Mouse (Mus musculus) myocyte (in vitro differentiated cells): ENCODE measurements around the gene Casp7.

Experiments
- CEBPB ChIP-seq: IDR thresholded peaks from 2 replicates; pipeline ENCODE4 v1.6.1; 2011; ENCODE audit warnings: mild to moderate bottlenecking, moderate library complexity; ENCODE audit not compliant: poor library complexity, insufficient read depth, severe bottlenecking
- E2F4 ChIP-seq: IDR thresholded peaks from one replicate; pipeline ENCODE4 v1.6.1; 2011; ENCODE audit warnings: mild to moderate bottlenecking, control low read depth, moderate library complexity; ENCODE audit not compliant: insufficient read depth
- MAX ChIP-seq: IDR thresholded peaks from one replicate; pipeline ENCODE4 v1.6.1; 2011; ENCODE audit warnings: low read depth, mild to moderate bottlenecking, control low read depth
- MYOD1 ChIP-seq, 3 experiments: IDR thresholded peaks; one replicate each; pipeline ENCODE4 v1.6.1; 2011; ENCODE audit warnings: control low read depth in 2 of 3, low read depth in 2 of 3, mild to moderate bottlenecking in 2 of 3, moderate library complexity in 1 of 3; ENCODE audit not compliant: insufficient read length in 2 of 3, control insufficient read depth in 1 of 3
- POLR2A ChIP-seq: IDR thresholded peaks from one replicate; pipeline ENCODE4 v1.6.1; 2011; ENCODE audit warnings: low read depth, mild to moderate bottlenecking, control low read depth, moderate library complexity; ENCODE audit not compliant: insufficient read length
- POLR2AphosphoS2 ChIP-seq: IDR thresholded peaks from one replicate; pipeline ENCODE4 v1.6.1; 2011; ENCODE audit warnings: low read depth, control low read depth; ENCODE audit not compliant: insufficient read length
- SRF ChIP-seq: IDR thresholded peaks from one replicate; pipeline ENCODE4 v1.6.1; 2011; ENCODE audit warnings: low read depth; ENCODE audit not compliant: control insufficient read depth, insufficient read length
- TCF12 ChIP-seq: IDR thresholded peaks from one replicate; pipeline ENCODE4 v1.6.1; 2011; ENCODE audit warnings: mild to moderate bottlenecking, control low read depth; ENCODE audit not compliant: poor library complexity, insufficient read depth, severe bottlenecking
- TCF3 ChIP-seq: IDR thresholded peaks from one replicate; pipeline ENCODE4 v1.6.1; 2011; ENCODE audit warnings: low read depth, control low read depth; ENCODE audit not compliant: insufficient read length
- USF1 ChIP-seq: IDR thresholded peaks from one replicate; pipeline ENCODE4 v1.6.1; 2011; ENCODE audit warnings: low read depth, mild to moderate bottlenecking, control low read depth, moderate library complexity

GRCm38 (mm10) chr19:56486926-56487325 is 90.0 kb downstream of the Casp7 start:
- no peak for TF ChIP-seq POLR2A
- TF ChIP-seq TCF12: no peak
- no peak for TF ChIP-seq MAX
- no peak for TF ChIP-seq POLR2AphosphoS2
- TF ChIP-seq USF1: no peak
- no peak for TF ChIP-seq SRF
- no peak for TF ChIP-seq CEBPB
- no peak for TF ChIP-seq TCF3
- no peak for TF ChIP-seq E2F4
- no peak for TF ChIP-seq MYOD1 (IDR thresholded peaks at IDR 0.05; ENCODE audit: control insufficient read depth in 1 of 3, insufficient read length in 2 of 3, low read depth in 2 of 3)
